Comparison of ENCODE assay signal across 11 mouse cellular contexts in genomic region chr7:80033064-80033717, GRCm38 (mm10). TPM values are rescaled to one million over a fixed set of nuclear protein-coding genes. Genes with fewer than 3 reads are reported as not detected.
A peak's percentile ranks its signal among the peaks of the same experiment; 100 is the strongest.
DNase-seq lines count a peak whose midpoint lies in the region; ATAC-seq and TF ChIP-seq lines count a peak whose summit lies in the region.
"Had no signal": no experiment of that assay in that cellular context is flagged by ENCODE, and none has a peak within 500 bp of the region (broad histone marks: within the 10 kb centered on the region; RNA-seq: fewer than 3 reads in every experiment).

No protein-coding gene starts in this region.

- peak overlapping the region; percentile 61 for H3K4me2 ChIP-seq in liver, postnatal 0 days (ENCODE audit: low read depth, low read length)
- no peak overlapping the region for H3K4me2 ChIP-seq in midbrain, embryonic 13.5 days (replicated peaks)
- H3K4me2 ChIP-seq: embryonic facial prominence, embryonic 13.5 days had no signal

- peaks cover 33% of the 10 kb centered on the region for H3K4me1 ChIP-seq in heart, adult 2 months (ENCODE audit: control insufficient read depth, insufficient read depth, low read length)
- H3K4me1 ChIP-seq in thymus, adult 2 months (replicated peaks; ENCODE audit: control insufficient read depth, insufficient read depth, low read length): peaks cover 33% of the 10 kb centered on the region
- H3K4me1 ChIP-seq in liver, postnatal 0 days (ENCODE audit: insufficient read depth): peaks cover 66% of the 10 kb centered on the region
- H3K4me1 ChIP-seq in midbrain, embryonic 13.5 days (replicated peaks): peaks cover 71% of the 10 kb centered on the region

- H3K79me2 ChIP-seq in heart, adult 2 months (replicated peaks; ENCODE audit: control insufficient read depth, insufficient read depth, low read length): peaks cover 7% of the 10 kb centered on the region

- H3K27me3 ChIP-seq in heart, adult 2 months (ENCODE audit: control insufficient read depth, insufficient read depth, low read length): no peaks in the 10 kb centered on the region
- H3K27me3 ChIP-seq in thymus, adult 2 months (ENCODE audit: control insufficient read depth, insufficient read depth, low read length): no peaks in the 10 kb centered on the region
- H3K27me3 ChIP-seq in liver, postnatal 0 days (ENCODE audit: insufficient read depth, low read length): no peaks in the 10 kb centered on the region
- H3K27me3 ChIP-seq in midbrain, embryonic 13.5 days: no peaks in the 10 kb centered on the region
- H3K27me3 ChIP-seq: embryonic facial prominence, embryonic 13.5 days; midbrain, embryonic 12.5 days had no signal

- H3K9me3 ChIP-seq in liver, postnatal 0 days (ENCODE audit: low read length): no peaks in the 10 kb centered on the region
- H3K9me3 ChIP-seq in midbrain, embryonic 13.5 days: no peaks in the 10 kb centered on the region
- H3K9me3 ChIP-seq: embryonic facial prominence, embryonic 13.5 days; midbrain, embryonic 12.5 days had no signal

- WGBS in heart, adult 2 months: 40% methylated on average over 9 of the region's 9 CpGs
- 4% methylated on average over 9 of the region's 9 CpGs for WGBS in thymus, adult 2 months
- 13% methylated on average over 9 of the region's 9 CpGs for WGBS in liver, postnatal 0 days (ENCODE audit: insufficient replicate concordance)
- WGBS in midbrain, embryonic 13.5 days: 83% methylated on average over 9 of the region's 9 CpGs

- H3K27ac ChIP-seq in heart, adult 2 months: peak overlapping the region; percentile 75
- peak overlapping the region; percentile 69; the same call in 1 of the 2 replicates for H3K27ac ChIP-seq in thymus, adult 2 months (ENCODE audit: control insufficient read depth, insufficient read depth, low read length)
- peak overlapping the region; percentile 92 for H3K27ac ChIP-seq in liver, postnatal 0 days (ENCODE audit: low read depth)
- H3K27ac ChIP-seq in midbrain, embryonic 13.5 days: no peak overlapping the region
- H3K27ac ChIP-seq: embryonic facial prominence, embryonic 13.5 days had no signal

- intact Hi-C loops in heart, adult 2 months (cut with DNase I): no loop called here

- TF ChIP-seq EP300 in heart, adult 2 months (IDR thresholded peaks at IDR 0.05; ENCODE audit: insufficient read depth, low read depth, low read length): no peak
- peak; percentile 49 for TF ChIP-seq EP300 in liver, postnatal 0 days (IDR thresholded peaks at IDR 0.05; ENCODE audit: low read depth)

- no peak for TF ChIP-seq CTCF in heart, adult 2 months (IDR thresholded peaks at IDR 0.05)
- no peak for TF ChIP-seq CTCF in thymus, adult 2 months (IDR thresholded peaks at IDR 0.05; ENCODE audit: borderline replicate concordance, control insufficient read depth, extremely low read depth, insufficient read depth, low read length, poor library complexity)
- TF ChIP-seq CTCF in liver, postnatal 0 days (IDR thresholded peaks at IDR 0.05; ENCODE audit: low read depth): no peak

- peaks cover 16% of the 10 kb centered on the region for H3K36me3 ChIP-seq in heart, adult 2 months (ENCODE audit: control insufficient read depth, insufficient read depth, low read length)
- H3K36me3 ChIP-seq in thymus, adult 2 months (ENCODE audit: control insufficient read depth, insufficient read depth, low read length): no peaks in the 10 kb centered on the region
- H3K36me3 ChIP-seq in liver, postnatal 0 days (replicated peaks; ENCODE audit: insufficient read depth, low read length): no peaks in the 10 kb centered on the region; the same call in 1 of the 2 replicates
- no peaks in the 10 kb centered on the region for H3K36me3 ChIP-seq in midbrain, embryonic 13.5 days
- H3K36me3 ChIP-seq: embryonic facial prominence, embryonic 13.5 days had no signal

- H3K4me3 ChIP-seq in heart, adult 2 months: peak overlapping the region; percentile 18; the same call in 1 of the 2 replicates
- peak overlapping the region; percentile 19 for H3K4me3 ChIP-seq in thymus, adult 2 months (ENCODE audit: control insufficient read depth, insufficient read depth, low read length)
- peak overlapping the region; percentile 4 for H3K4me3 ChIP-seq in liver, postnatal 0 days (ENCODE audit: low read depth, low read length)
- H3K4me3 ChIP-seq in midbrain, embryonic 13.5 days (replicated peaks): no peak overlapping the region
- H3K4me3 ChIP-seq: embryonic facial prominence, embryonic 13.5 days; midbrain, embryonic 12.5 days had no signal

- peak; percentile 32; the same call in 1 of the 2 replicates for TF ChIP-seq POLR2A in heart, adult 2 months (IDR thresholded peaks at IDR 0.05; ENCODE audit: insufficient read depth, low read depth, low read length)
- no peak for TF ChIP-seq POLR2A in thymus, adult 2 months (IDR thresholded peaks at IDR 0.05; ENCODE audit: control insufficient read depth, extremely low read depth, insufficient read depth, low read length, poor library complexity)

- peak in 1 of 2 experiments; percentile 36 for DNase-seq in heart, adult 2 months
- no peak for DNase-seq in heart, postnatal 4 days
- DNase-seq in thymus, adult 2 months: peak; percentile 20
- no peak for DNase-seq in thymus, adult 18-20 months
- DNase-seq in liver, postnatal 0 days: no peak
- no peak for DNase-seq in layer of hippocampus, adult 9-11 months
- no peak for DNase-seq in urinary bladder, postnatal 14 days (ENCODE audit: low spot score)
- DNase-seq: right cerebral cortex, adult 18-20 months had no signal

- ATAC-seq in liver, postnatal 0 days: peak; percentile 50
- ATAC-seq in midbrain, embryonic 13.5 days: no peak

- peak overlapping the region; percentile 13 for H3K9ac ChIP-seq in heart, adult 2 months (ENCODE audit: low read depth, low read length)
- peak overlapping the region; percentile 48 for H3K9ac ChIP-seq in liver, postnatal 0 days (replicated peaks)
- no peak overlapping the region for H3K9ac ChIP-seq in midbrain, embryonic 13.5 days (replicated peaks)
- H3K9ac ChIP-seq: embryonic facial prominence, embryonic 13.5 days; midbrain, embryonic 12.5 days had no signal

RNA-seq across cellular contexts. Expression of gene Zfp710, which starts 8.6 kb away (rescaled TPM):
- 10 to 100 TPM; 26.9 to 32.2 TPM for total RNA-seq in heart, adult 2 months (2021)
- 33.4 and 35.5 TPM in 2 replicates for polyA plus RNA-seq in heart, adult 2 months (2012; rRNA removed)
- 10 to 100 TPM; 20.3 to 20.7 TPM for total RNA-seq in heart, postnatal 4 days (2021)
- polyA plus RNA-seq in thymus, adult 2 months (2012; rRNA removed): 62.1 and 63.1 TPM in 2 replicates
- polyA plus RNA-seq in liver, postnatal 0 days (2015; fragmentation: Nextera tagmentation; extraction: Ambion mirVana): 5.9 and 6.4 TPM in 2 replicates
- polyA plus RNA-seq in midbrain, embryonic 13.5 days (2015; fragmentation: Nextera tagmentation; extraction: Ambion mirVana): 21.3 and 25.1 TPM in 2 replicates
